Mouse (Mus musculus): Measurements from ENCODE around the gene Dnajc3. TPM values are rescaled to one million over a fixed set of nuclear protein-coding genes. Genes with fewer than 3 reads are reported as not detected.
"Not testable (repeated sequence)": the region's sequence is repeated elsewhere in the genome, so short reads cannot be mapped to it uniquely, and the experiment has no call there.

The Dnajc3 gene
- polyA plus RNA-seq, 1 experiment: 22.7 TPM

GRCm38 (mm10) chr14:118979571-118980325, 42.0 kb downstream of the Dnajc3 start:
- H3K4me1 ChIP-seq (ENCODE audit: control insufficient read depth, insufficient read depth, low read length): peaks cover 2% of the 10 kb centered on the region; the same call in 1 of the 2 replicates
- H3K4me3 ChIP-seq (replicated peaks; ENCODE audit: extremely low read depth, low read depth, low read length): no peak overlapping the region
- DNase-seq: no peak
- TF ChIP-seq POLR2A (IDR thresholded peaks at IDR 0.05; ENCODE audit: borderline replicate concordance, extremely low read depth, low read depth, low read length) (no peak), CTCF (IDR thresholded peaks at IDR 0.05; ENCODE audit: insufficient read depth, low read length) (no peak)
- 80% methylated on average over 7 of the region's 7 CpGs for WGBS

- H3K4me1 ChIP-seq (ENCODE audit: control insufficient read depth, insufficient read depth, low read length): peaks cover 2% of the 10 kb centered on the region; the same call in 1 of the 2 replicates
- no peak for DNase-seq
- 81% methylated on average over 5 of the region's 5 CpGs for WGBS
These were observed 42.6 kb downstream of the Dnajc3 start for GRCm38 (mm10) chr14:118980358-118980757.

GRCm38 (mm10) chr14:118980890-118981289, 43.1 kb downstream of the Dnajc3 start:
- Histone ChIP-seq H3K4me1 (ENCODE audit: control insufficient read depth, insufficient read depth, low read length) (peaks cover 2% of the 10 kb centered on the region; the same call in 1 of the 2 replicates), H3K4me3 (replicated peaks; ENCODE audit: extremely low read depth, low read depth, low read length) (no peak overlapping the region)
- WGBS: 83% methylated on average over 8 of the region's 8 CpGs
- DNase-seq: no peak
- TF ChIP-seq POLR2A (IDR thresholded peaks at IDR 0.05; ENCODE audit: borderline replicate concordance, extremely low read depth, low read depth, low read length): no peak
- TF ChIP-seq CTCF (IDR thresholded peaks at IDR 0.05; ENCODE audit: insufficient read depth, low read length): no peak

More at GRCm38 (mm10) chr14:118980358-118980757, 42.6 kb downstream of the Dnajc3 start:
- TF ChIP-seq CTCF (IDR thresholded peaks at IDR 0.05; ENCODE audit: insufficient read depth, low read length) (no peak), POLR2A (IDR thresholded peaks at IDR 0.05; ENCODE audit: borderline replicate concordance, extremely low read depth, low read depth, low read length) (no peak)
- H3K4me3 ChIP-seq (replicated peaks; ENCODE audit: extremely low read depth, low read depth, low read length): no peak overlapping the region

GRCm38 (mm10) chr14:118981711-118982428, 44.1 kb downstream of the Dnajc3 start:
- not testable (repeated sequence) for DNase-seq; H3K4me3 ChIP-seq (replicated peaks; ENCODE audit: extremely low read depth, low read depth, low read length); H3K4me1 ChIP-seq (ENCODE audit: control insufficient read depth, insufficient read depth, low read length)
- 48% methylated on average over 4 of the region's 6 CpGs for WGBS

GRCm38 (mm10) chr14:118982429-118983045, 44.8 kb downstream of the Dnajc3 start:
- H3K4me1 ChIP-seq (ENCODE audit: control insufficient read depth, insufficient read depth, low read length); H3K4me3 ChIP-seq (replicated peaks; ENCODE audit: extremely low read depth, low read depth, low read length); DNase-seq: not testable (repeated sequence)
- WGBS: 40% methylated on average over 11 of the region's 11 CpGs

- Histone ChIP-seq H3K4me3 (replicated peaks; ENCODE audit: extremely low read depth, low read depth, low read length) (no peak overlapping the region), H3K4me1 (ENCODE audit: control insufficient read depth, insufficient read depth, low read length) (peaks cover 2% of the 10 kb centered on the region; the same call in 1 of the 2 replicates)
- no peak for DNase-seq
- no peak for TF ChIP-seq CTCF (IDR thresholded peaks at IDR 0.05; ENCODE audit: insufficient read depth, low read length)
- TF ChIP-seq POLR2A (IDR thresholded peaks at IDR 0.05; ENCODE audit: borderline replicate concordance, extremely low read depth, low read depth, low read length): no peak
These were observed 45.6 kb downstream of the Dnajc3 start for GRCm38 (mm10) chr14:118983396-118983795.

- H3K4me3 ChIP-seq (replicated peaks; ENCODE audit: extremely low read depth, low read depth, low read length): no peak overlapping the region
- TF ChIP-seq CTCF (IDR thresholded peaks at IDR 0.05; ENCODE audit: insufficient read depth, low read length) (no peak), POLR2A (IDR thresholded peaks at IDR 0.05; ENCODE audit: borderline replicate concordance, extremely low read depth, low read depth, low read length) (no peak)
- no peak for DNase-seq
- WGBS: 86% methylated on average over 4 of the region's 4 CpGs
- peaks cover 2% of the 10 kb centered on the region; the same call in 1 of the 2 replicates for H3K4me1 ChIP-seq (ENCODE audit: control insufficient read depth, insufficient read depth, low read length)
These were observed 46.4 kb downstream of the Dnajc3 start for GRCm38 (mm10) chr14:118984161-118984560.

- DNase-seq: peak; percentile 67
- H3K4me3 ChIP-seq (replicated peaks; ENCODE audit: extremely low read depth, low read depth, low read length): no peak overlapping the region
- TF ChIP-seq CTCF (IDR thresholded peaks at IDR 0.05; ENCODE audit: insufficient read depth, low read length) (peak; percentile 74), POLR2A (IDR thresholded peaks at IDR 0.05; ENCODE audit: borderline replicate concordance, extremely low read depth, low read depth, low read length) (no peak)
- 46% methylated on average over 16 of the region's 16 CpGs for WGBS
- peaks cover 2% of the 10 kb centered on the region; the same call in 1 of the 2 replicates for H3K4me1 ChIP-seq (ENCODE audit: control insufficient read depth, insufficient read depth, low read length)
These were observed 49.1 kb downstream of the Dnajc3 start for GRCm38 (mm10) chr14:118986653-118987522.
